Mouse (Mus musculus): ENCODE measurements around the gene Stab2. TPM values are rescaled to one million over a fixed set of nuclear protein-coding genes. Genes with fewer than 3 reads are reported as not detected.

Gene Stab2
- polyA plus RNA-seq, 1 experiment from 2014 or later, result 16.3 TPM

GRCm38 (mm10) chr10:86824871-86825270, 183.0 kb downstream of the Stab2 start:
- peaks cover 15% of the 10 kb centered on the region; the same call in 1 of the 2 replicates for H3K36me3 ChIP-seq
- no peak overlapping the region for H3K27ac ChIP-seq
- no peaks in the 10 kb centered on the region for H3K4me1 ChIP-seq (replicated peaks)
- H3K9ac ChIP-seq, result no peak overlapping the region
- ATAC-seq (ENCODE audit: low read depth), result no peak
- no peak overlapping the region for H3K4me2 ChIP-seq
- H3K4me3 ChIP-seq (replicated peaks), result no peak overlapping the region
- WGBS (ENCODE audit: insufficient replicate concordance), result 80% methylated on average over 14 of the region's 14 CpGs
- H3K27me3 ChIP-seq, result no peaks in the 10 kb centered on the region
- H3K9me3 ChIP-seq (replicated peaks), result no peaks in the 10 kb centered on the region
- DNase-seq, result no peak

GRCm38 (mm10) chr10:86824093-86824492, 183.7 kb downstream of the Stab2 start:
- Histone ChIP-seq H3K4me3 (replicated peaks) (no peak overlapping the region), H3K36me3 (peaks cover 11% of the 10 kb centered on the region; the same call in 1 of the 2 replicates), H3K27me3 (no peaks in the 10 kb centered on the region), H3K4me1 (replicated peaks) (peaks cover 4% of the 10 kb centered on the region; the same call in 1 of the 2 replicates), H3K4me2 (no peak overlapping the region), H3K27ac (no peak overlapping the region), H3K9me3 (replicated peaks) (no peaks in the 10 kb centered on the region), H3K9ac (no peak overlapping the region)
- DNase-seq (no peak), ATAC-seq (ENCODE audit: low read depth) (no peak)
- WGBS (ENCODE audit: insufficient replicate concordance), result 83% methylated on average over 6 of the region's 6 CpGs

GRCm38 (mm10) chr10:86821014-86821413, 186.8 kb downstream of the Stab2 start:
- Histone ChIP-seq H3K4me1 (replicated peaks) (peaks cover 12% of the 10 kb centered on the region), H3K36me3 (peaks cover 3% of the 10 kb centered on the region; the same call in 1 of the 2 replicates), H3K4me3 (replicated peaks) (no peak overlapping the region), H3K9me3 (replicated peaks) (no peaks in the 10 kb centered on the region), H3K27ac (no peak overlapping the region), H3K4me2 (no peak overlapping the region), H3K27me3 (no peaks in the 10 kb centered on the region), H3K9ac (no peak overlapping the region)
- WGBS (ENCODE audit: insufficient replicate concordance), result 73% methylated on average over 7 of the region's 7 CpGs
- DNase-seq, result no peak
- ATAC-seq (ENCODE audit: low read depth), result no peak

- ATAC-seq (ENCODE audit: low read depth) (no peak), DNase-seq (no peak)
- Histone ChIP-seq H3K9ac (no peak overlapping the region), H3K27ac (no peak overlapping the region), H3K4me2 (no peak overlapping the region), H3K4me3 (replicated peaks) (no peak overlapping the region), H3K9me3 (replicated peaks) (no peaks in the 10 kb centered on the region), H3K36me3 (no peaks in the 10 kb centered on the region), H3K4me1 (replicated peaks) (peaks cover 21% of the 10 kb centered on the region), H3K27me3 (no peaks in the 10 kb centered on the region)
- WGBS (ENCODE audit: insufficient replicate concordance), result 54% methylated on average over 8 of the region's 8 CpGs
These were observed 188.1 kb downstream of the Stab2 start for GRCm38 (mm10) chr10:86819649-86820165.

- no peak for DNase-seq
- H3K27ac ChIP-seq, result no peak overlapping the region
- 57% methylated on average over 7 of the region's 7 CpGs for WGBS (ENCODE audit: insufficient replicate concordance)
These were observed 192.7 kb downstream of the Stab2 start for GRCm38 (mm10) chr10:86815133-86815532.

GRCm38 (mm10) chr10:86814292-86815131, 193.3 kb downstream of the Stab2 start:
- ATAC-seq (ENCODE audit: low read depth), result no peak
- DNase-seq, result no peak
- Histone ChIP-seq H3K9me3 (replicated peaks) (no peaks in the 10 kb centered on the region), H3K27ac (no peak overlapping the region), H3K4me2 (no peak overlapping the region), H3K4me1 (replicated peaks) (peaks cover 21% of the 10 kb centered on the region), H3K9ac (no peak overlapping the region), H3K36me3 (no peaks in the 10 kb centered on the region), H3K27me3 (no peaks in the 10 kb centered on the region), H3K4me3 (replicated peaks) (no peak overlapping the region)
- whole genome bisulfite sequencing (ENCODE audit: insufficient replicate concordance), result 72% methylated on average over 19 of the region's 19 CpGs

More at GRCm38 (mm10) chr10:86815133-86815532, 192.7 kb downstream of the Stab2 start:
- no peaks in the 10 kb centered on the region for H3K9me3 ChIP-seq (replicated peaks)
- H3K27me3 ChIP-seq, result no peaks in the 10 kb centered on the region
- ATAC-seq (ENCODE audit: low read depth), result no peak
- H3K4me2 ChIP-seq, result no peak overlapping the region
- H3K9ac ChIP-seq, result no peak overlapping the region
- no peaks in the 10 kb centered on the region for H3K36me3 ChIP-seq
- H3K4me1 ChIP-seq (replicated peaks), result peaks cover 21% of the 10 kb centered on the region
- no peak overlapping the region for H3K4me3 ChIP-seq (replicated peaks)

GRCm38 (mm10) chr10:86810612-86811011, 197.2 kb downstream of the Stab2 start:
- 68% methylated on average over 5 of the region's 5 CpGs for WGBS (ENCODE audit: insufficient replicate concordance)
- Histone ChIP-seq H3K9ac (no peak overlapping the region), H3K36me3 (no peaks in the 10 kb centered on the region), H3K4me1 (replicated peaks) (peaks cover 5% of the 10 kb centered on the region; the same call in 1 of the 2 replicates), H3K9me3 (replicated peaks) (no peaks in the 10 kb centered on the region), H3K4me2 (no peak overlapping the region), H3K4me3 (replicated peaks) (no peak overlapping the region), H3K27ac (no peak overlapping the region), H3K27me3 (no peaks in the 10 kb centered on the region)
- no peak for ATAC-seq (ENCODE audit: low read depth)
- DNase-seq, result no peak

- Histone ChIP-seq H3K36me3 (no peaks in the 10 kb centered on the region), H3K27ac (no peak overlapping the region), H3K4me3 (replicated peaks) (no peak overlapping the region), H3K9ac (no peak overlapping the region), H3K4me1 (replicated peaks) (no peaks in the 10 kb centered on the region), H3K4me2 (no peak overlapping the region), H3K27me3 (no peaks in the 10 kb centered on the region), H3K9me3 (replicated peaks) (no peaks in the 10 kb centered on the region)
- DNase-seq (no peak), ATAC-seq (ENCODE audit: low read depth) (no peak)
- 77% methylated on average over 9 of the region's 9 CpGs for WGBS (ENCODE audit: insufficient replicate concordance)
These were observed 197.8 kb downstream of the Stab2 start for GRCm38 (mm10) chr10:86810000-86810399.

- Histone ChIP-seq H3K9ac (no peak overlapping the region), H3K36me3 (no peaks in the 10 kb centered on the region), H3K27ac (no peak overlapping the region), H3K4me1 (replicated peaks) (no peaks in the 10 kb centered on the region), H3K9me3 (replicated peaks) (no peaks in the 10 kb centered on the region), H3K4me2 (no peak overlapping the region), H3K27me3 (no peaks in the 10 kb centered on the region), H3K4me3 (replicated peaks) (no peak overlapping the region)
- ATAC-seq (ENCODE audit: low read depth) (no peak), DNase-seq (no peak)
- whole genome bisulfite sequencing (ENCODE audit: insufficient replicate concordance), result 81% methylated on average over 15 of the region's 15 CpGs
These were observed 199.6 kb downstream of the Stab2 start for GRCm38 (mm10) chr10:86808013-86808758.

GRCm38 (mm10) chr10:86807362-86807761, 200.5 kb downstream of the Stab2 start:
- no peaks in the 10 kb centered on the region for H3K4me1 ChIP-seq (replicated peaks)
- no peak overlapping the region for H3K4me2 ChIP-seq
- H3K9me3 ChIP-seq (replicated peaks), result no peaks in the 10 kb centered on the region
- no peak overlapping the region for H3K4me3 ChIP-seq (replicated peaks)
- H3K27me3 ChIP-seq, result no peaks in the 10 kb centered on the region
- no peak overlapping the region for H3K9ac ChIP-seq
- H3K27ac ChIP-seq, result no peak overlapping the region
- no peaks in the 10 kb centered on the region for H3K36me3 ChIP-seq
- DNase-seq (no peak), ATAC-seq (ENCODE audit: low read depth) (no peak)
- WGBS (ENCODE audit: insufficient replicate concordance), result 67% methylated on average over 1 of the region's 1 CpGs

GRCm38 (mm10) chr10:86796073-86796741, 211.6 kb downstream of the Stab2 start:
- Histone ChIP-seq H3K36me3 (no peaks in the 10 kb centered on the region), H3K4me1 (replicated peaks) (peaks cover 8% of the 10 kb centered on the region; the same call in 1 of the 2 replicates), H3K27me3 (no peaks in the 10 kb centered on the region), H3K4me2 (no peak overlapping the region), H3K4me3 (replicated peaks) (no peak overlapping the region), H3K9ac (no peak overlapping the region), H3K9me3 (replicated peaks) (no peaks in the 10 kb centered on the region), H3K27ac (no peak overlapping the region)
- ATAC-seq (ENCODE audit: low read depth) (no peak), DNase-seq (no peak)
- WGBS (ENCODE audit: insufficient replicate concordance), result 77% methylated on average over 5 of the region's 5 CpGs
